Mouse (Mus musculus) heart, postnatal 25 days (tissue): ENCODE results near the gene Arhgap30. TPM values are rescaled to one million over a fixed set of nuclear protein-coding genes. Genes with fewer than 3 reads are reported as not detected.

Source experiments
- DNase-seq: peaks from one replicate; pipeline ENCODE4 v3.0.0; 2022; ENCODE audit warnings: low spot score
- intact Hi-C: fragments of 180-260 bp; cut with DNase I; formaldehyde crosslinking; loops from one replicate; pipeline ENCODE4 v1.15.1; 2025
- total RNA-seq, 2 experiments: library from RNA; stranded (reverse); gene quantifications; 2 replicates each; pipeline ENCODE4 v1.2.3; 2021

Arhgap30 gene
- total RNA-seq = 1 to 10 TPM; 2.7 TPM

- intact Hi-C loops = no loop called here
- peak; percentile 38 for DNase-seq
Observed at GRCm38 (mm10) chr1:171388376-171389102, at the start of gene Arhgap30. TSS of gene Arhgap30 (plus strand) at chr1:171388954.

DNA sequence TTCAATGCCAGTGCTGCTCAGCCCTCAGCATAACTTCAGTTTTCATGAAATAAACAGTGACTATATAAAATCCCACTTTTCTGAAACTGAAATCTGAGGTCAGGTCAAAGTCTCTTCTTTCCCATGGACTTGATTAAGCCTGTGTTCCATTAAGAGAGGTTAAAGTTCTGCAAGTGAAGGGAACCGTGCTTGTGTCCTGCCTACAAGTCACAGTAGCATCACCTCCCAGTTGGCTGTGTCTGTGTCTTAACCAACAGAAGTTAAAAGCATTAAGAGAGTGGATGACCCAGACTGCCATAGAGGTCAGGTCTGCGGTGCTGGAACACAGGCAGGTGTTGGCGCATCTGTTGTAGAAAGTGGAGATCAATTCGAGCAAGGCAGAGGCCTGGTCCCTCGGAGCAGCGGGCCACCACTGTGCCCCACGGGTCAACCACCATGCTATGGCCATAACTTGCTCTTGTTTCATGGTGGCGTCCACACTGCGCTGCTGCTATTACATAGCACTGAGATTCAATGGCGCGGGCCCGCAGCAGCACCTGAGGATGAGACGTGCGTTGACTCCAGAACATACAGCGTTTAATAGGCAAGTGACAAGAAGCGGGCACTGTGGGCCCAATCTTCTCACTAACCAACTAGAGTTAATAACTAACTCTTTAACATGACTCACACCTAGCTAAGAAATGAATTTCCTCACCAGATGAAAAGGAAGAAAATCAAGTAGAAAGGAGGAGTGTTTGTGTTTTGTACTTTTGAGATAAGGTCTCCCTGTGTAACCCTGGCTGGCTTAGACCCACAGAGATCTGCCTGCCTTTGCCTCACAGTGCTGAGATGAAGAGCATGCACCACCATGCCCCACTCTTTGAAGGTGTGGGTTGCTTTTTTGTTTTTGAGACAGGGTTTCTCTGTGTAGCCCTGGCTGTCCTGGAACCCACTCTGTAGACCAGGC is 46.2 kb upstream of the Arhgap30 start:
- no peak for DNase-seq
- intact Hi-C loops = no loop called here

- no peak for DNase-seq
- intact Hi-C loops = no loop called here
Observed at GRCm38 (mm10) chr1:171343922-171344677, 44.7 kb upstream of the Arhgap30 start.

DNA sequence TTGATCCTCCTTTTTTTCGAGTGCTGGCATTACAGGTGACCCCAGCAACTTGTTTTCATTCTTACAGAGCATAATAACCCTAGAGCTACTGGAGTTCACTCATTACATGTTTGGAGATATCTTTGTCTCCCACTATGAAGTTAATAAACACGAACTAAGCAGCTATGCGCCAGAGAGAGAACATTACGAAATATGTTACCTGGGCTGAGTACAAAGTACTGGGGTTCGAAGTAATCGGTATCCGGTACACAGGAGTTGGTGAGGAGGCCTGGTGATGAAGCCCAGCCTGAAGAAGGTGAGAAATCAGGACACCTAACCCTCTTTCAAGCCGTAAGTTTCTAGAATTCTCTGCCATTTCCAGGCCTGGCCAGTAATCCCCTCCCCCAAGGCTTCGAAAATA is 44.0 kb upstream of the Arhgap30 start:
- no peak for DNase-seq
- intact Hi-C loops = no loop called here

DNA sequence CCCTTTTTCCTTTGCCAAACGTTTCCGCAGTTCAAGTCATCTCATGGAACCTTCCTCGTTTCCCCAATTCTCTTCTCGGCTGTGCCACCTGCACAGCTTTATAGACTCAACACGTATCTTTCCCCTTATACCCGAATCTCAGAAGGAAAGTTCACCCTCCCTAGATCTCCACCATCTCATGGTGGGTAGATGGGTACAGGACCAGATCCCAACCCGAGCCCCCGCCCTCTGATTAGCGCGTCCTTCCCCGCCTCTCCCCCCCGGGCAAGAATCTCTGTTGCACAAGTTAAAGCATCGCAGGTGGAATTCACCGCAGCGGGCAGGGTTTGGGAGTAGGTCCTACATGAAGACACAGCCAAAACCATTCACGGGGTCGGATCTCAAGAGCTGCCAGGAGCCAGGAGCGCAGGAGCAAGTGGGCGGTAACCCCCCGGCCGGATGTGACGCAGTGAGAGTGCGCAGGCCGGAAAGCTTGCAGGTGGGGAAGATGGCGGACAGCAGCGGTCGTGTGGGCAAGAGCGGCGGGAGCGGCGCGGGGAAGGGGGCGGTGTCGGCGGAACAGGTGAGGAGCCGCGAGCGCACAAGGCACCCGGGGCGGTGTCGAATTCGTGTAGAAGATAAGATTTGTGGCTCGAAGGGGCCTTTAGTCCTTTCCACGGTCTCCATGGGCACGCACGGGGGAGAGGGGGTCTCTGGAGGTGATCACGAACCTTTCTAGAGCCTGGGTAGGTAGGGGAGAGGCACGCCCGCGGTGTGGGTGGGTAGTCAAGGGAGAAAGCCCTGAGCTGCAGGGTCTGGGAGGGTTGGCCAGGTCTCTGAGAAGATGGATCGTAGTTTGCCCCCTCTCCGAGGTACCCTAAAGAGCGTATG is 43.3 kb upstream of the Arhgap30 start, which contains the start of the genes Nit1 and Pfdn2:
TSS of gene Nit1 (minus strand) at position 422 of the 870 bp plus-strand sequence.
TSS of gene Pfdn2 (plus strand) at position 446 of the 870 bp plus-strand sequence.
- DNase-seq = peak; percentile 83
- intact Hi-C loops = no loop called here

DNA sequence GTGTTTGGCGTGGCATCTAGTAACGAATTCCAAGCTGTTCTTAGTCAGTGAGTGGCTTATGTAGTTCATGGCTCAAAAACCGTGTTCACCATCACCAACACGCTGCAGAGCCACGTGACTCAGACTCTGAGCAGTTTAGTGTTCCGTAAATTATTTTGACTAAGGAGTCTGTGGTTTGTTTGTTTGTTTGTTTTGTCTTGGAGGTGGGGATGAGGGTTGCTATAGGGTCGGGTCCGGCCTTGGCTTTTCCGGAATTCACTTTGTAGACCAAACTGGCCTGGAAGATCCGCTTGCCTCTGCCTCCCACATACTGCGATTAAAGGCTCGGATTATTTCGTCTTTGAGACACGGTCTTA is 42.7 kb upstream of the Arhgap30 start:
- no peak for DNase-seq
- intact Hi-C loops = no loop called here

DNA sequence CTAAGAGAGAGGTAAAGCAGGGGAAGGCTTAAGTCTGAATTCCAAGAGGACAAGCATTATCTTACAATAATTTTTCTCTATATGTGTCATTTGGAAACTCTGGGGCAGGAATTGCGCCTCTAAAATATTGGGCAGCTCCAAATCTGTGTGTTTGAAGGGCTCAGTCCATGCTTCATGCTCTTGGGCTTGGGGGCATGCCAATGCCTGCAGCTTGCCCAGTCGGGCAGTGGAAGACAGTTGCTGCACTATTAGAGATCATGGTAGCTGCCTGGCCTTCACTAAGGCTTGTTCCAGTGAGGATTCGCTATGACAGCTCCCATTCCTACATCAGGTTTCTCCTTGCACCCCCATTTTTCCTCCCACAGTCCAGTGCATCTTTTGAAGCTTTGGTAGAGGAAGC is 40.1 kb upstream of the Arhgap30 start:
- no peak for DNase-seq
- intact Hi-C loops = no loop called here

DNA sequence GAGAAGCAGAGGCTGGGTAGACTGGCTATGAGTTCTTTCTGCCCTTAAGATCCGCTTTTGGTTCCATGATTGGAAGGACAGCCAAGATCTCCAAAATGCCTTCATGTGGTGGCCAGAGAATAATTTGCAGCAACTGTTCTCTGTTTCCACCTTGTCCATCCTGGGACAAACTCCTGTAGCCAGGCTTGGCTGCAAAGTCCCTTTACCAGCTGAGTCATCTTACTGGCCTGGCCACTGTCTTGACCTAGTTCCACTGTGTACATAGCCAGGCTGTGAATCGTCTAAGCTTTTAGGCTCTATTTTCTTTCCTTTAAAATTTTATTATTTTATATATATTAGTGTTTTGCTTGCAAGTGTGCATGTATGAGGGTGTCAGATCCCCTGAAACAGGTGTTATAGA is 39.5 kb upstream of the Arhgap30 start:
- intact Hi-C loops = no loop called here
- DNase-seq = no peak

DNA sequence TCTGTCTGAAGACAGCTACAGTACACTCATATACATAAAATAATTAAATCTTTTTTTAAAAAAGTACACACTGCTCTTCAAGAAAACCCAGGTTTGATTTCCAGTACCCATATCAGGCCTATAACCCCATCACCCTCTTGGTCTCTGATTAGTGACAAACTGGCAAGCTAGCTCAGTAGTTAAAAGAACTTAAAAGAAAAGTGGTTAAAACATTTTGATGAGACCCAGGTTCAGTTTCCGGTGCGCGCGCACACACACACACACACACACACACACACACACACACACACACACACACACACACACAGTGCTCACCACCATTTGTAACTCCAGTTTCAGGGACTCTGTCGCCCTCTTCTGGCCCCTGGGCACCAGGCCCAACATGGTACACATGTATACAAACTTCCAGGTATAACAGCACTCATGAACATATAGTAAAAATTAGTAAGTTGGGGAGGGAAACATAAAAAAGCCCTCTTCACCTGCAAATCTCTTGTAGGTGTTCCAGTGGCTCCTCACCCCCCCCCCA is 32.9 kb upstream of the Arhgap30 start:
- no peak for DNase-seq
- intact Hi-C loops = loop anchor here (2.0 to 5.0 kb wide), 2 partner anchors 33 to 239 kb away; no protein-coding TSS in a partner anchor

DNA sequence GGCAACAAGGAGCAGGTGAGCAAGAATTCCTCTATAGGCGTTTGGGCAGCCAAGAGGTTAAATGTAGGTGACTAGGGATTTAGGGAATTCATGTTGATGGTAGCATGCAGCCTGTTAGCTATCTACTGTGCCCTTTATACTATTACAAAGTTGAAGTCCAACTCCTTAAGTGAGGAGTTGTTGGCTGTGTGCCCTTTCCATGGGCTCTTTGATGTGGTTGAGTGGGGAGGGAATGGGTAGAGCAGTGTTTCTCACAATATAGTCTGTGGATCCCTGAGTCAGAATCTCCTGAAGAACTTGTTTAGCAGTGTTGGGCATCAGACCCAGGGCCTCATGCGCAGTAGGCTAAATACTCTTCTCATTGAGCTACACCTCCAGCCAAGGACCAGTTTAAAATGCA is 31.9 kb upstream of the Arhgap30 start:
- no peak for DNase-seq
- intact Hi-C loops = loop anchor here (5.0 kb wide), 1 partner anchor 240 kb away; no protein-coding TSS in a partner anchor

DNA sequence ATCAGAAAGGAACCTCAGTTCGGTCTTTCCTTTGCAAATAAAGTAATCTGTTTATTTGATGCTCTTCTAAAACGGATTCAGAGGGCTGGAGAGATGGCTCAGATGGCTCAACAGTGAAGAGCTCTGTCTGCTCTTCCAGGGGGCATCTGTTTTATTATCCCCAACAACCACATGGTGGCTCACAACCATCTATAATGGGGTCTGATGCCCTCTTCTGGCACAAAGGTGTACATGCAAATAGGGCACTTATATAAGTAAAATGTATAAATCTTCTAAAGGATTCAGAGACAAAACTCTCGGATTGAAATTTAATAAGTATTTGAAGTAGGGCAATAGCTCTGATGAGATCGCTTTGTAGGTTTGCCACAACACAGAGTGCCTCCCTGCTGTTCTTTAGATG is 30.3 kb upstream of the Arhgap30 start:
- intact Hi-C loops = loop anchor here (5.0 kb wide), 1 partner anchor 241 kb away; no protein-coding TSS in a partner anchor
- DNase-seq = no peak

GRCm38 (mm10) chr1:171360253-171360652 is 28.5 kb upstream of the Arhgap30 start:
- intact Hi-C loops = loop anchor here (2.0 kb wide), 1 partner anchor 207 kb away; no protein-coding TSS in a partner anchor

GRCm38 (mm10) chr1:171360656-171361055 is 28.1 kb upstream of the Arhgap30 start, which contains the start of gene Klhdc9:
TSS of gene Klhdc9 (minus strand) at chr1:171360798.
- intact Hi-C loops = loop anchor here (1.0 to 2.0 kb wide), 2 partner anchors 118 to 206 kb away; no protein-coding TSS in a partner anchor

More at GRCm38 (mm10) chr1:171360253-171360652, 28.5 kb upstream of the Arhgap30 start:
- no peak for DNase-seq

GRCm38 (mm10) chr1:171361106-171362103 is 27.3 kb upstream of the Arhgap30 start:
- intact Hi-C loops = loop anchor here (1.0 to 2.0 kb wide), 2 partner anchors 117 to 205 kb away; no protein-coding TSS in a partner anchor
- DNase-seq = no peak

More at GRCm38 (mm10) chr1:171360656-171361055, 28.1 kb upstream of the Arhgap30 start, which contains the start of gene Klhdc9:
- DNase-seq = peak; percentile 62

GRCm38 (mm10) chr1:171365934-171366333 is 22.8 kb upstream of the Arhgap30 start:
- intact Hi-C loops = no loop called here
- DNase-seq = no peak

DNA sequence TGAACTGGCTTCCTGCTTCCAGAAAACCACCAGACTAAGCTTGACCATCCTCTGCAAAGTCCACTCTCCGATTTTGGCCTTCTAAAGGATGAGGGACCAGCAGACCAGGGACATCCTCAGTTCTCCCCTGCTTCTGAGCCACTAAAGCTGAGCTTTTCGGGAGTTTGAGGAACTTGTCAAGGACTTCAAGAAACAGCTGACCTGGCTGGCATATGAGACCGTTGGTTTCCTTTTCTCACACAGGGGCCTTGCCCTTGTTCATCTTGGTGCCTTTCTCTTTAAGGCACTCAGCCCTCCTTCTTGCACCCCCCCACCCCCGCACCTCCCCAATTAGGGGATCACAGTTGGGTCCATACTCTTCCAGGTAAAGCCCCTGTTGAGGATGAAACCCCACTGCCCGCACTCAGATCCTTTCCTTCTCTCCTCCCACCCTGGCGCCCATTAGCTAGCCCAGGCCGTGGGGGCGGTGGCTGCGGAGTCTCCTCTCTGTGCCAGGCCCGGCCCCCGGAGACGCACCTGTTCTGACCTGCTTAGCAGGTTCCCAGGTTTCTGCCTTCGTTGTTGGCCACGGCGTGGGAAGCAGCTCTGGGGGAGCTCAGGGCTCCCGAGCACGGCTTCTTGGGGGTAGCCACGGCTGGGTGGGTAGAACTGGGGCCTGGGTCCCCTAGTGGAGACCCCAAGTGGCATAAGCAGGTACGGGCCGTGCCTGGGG is 18.8 kb upstream of the Arhgap30 start, which contains the start of gene Nectin4:
TSS of gene Nectin4 (plus strand) at position 255 of the 712 bp plus-strand sequence.
- intact Hi-C loops = no loop called here

More for the DNA sequence above, 18.8 kb upstream of the Arhgap30 start, which contains the start of gene Nectin4:
- no peak for DNase-seq
